Mouse (Mus musculus): ENCODE data around the gene Rhobtb1. TPM values are rescaled to one million over a fixed set of nuclear protein-coding genes. Genes with fewer than 3 reads are reported as not detected.
A peak's percentile ranks its signal among the peaks of the same experiment; 100 is the strongest.

Gene Rhobtb1
- polyA plus RNA-seq, 1 experiment from 2014 or later = 14.0 TPM

GRCm38 (mm10) chr10:69245151-69245550 lies 93.9 kb downstream of the Rhobtb1 start:
- peaks cover 13% of the 10 kb centered on the region for H3K36me3 ChIP-seq (replicated peaks)
- H3K9me3 ChIP-seq = peaks cover 3% of the 10 kb centered on the region; the same call in 1 of the 2 replicates
- 93% methylated on average over 4 of the region's 4 CpGs for WGBS
- no peak overlapping the region for H3K27ac ChIP-seq
- no peaks in the 10 kb centered on the region for H3K27me3 ChIP-seq (ENCODE audit: poor library complexity, severe bottlenecking)
- H3K4me1 ChIP-seq = no peaks in the 10 kb centered on the region
- H3K4me3 ChIP-seq = no peak overlapping the region
- no peak for DNase-seq (ENCODE audit: extremely low spot score, low spot score)

GRCm38 (mm10) chr10:69245906-69246668 lies 94.9 kb downstream of the Rhobtb1 start:
- WGBS = 94% methylated on average over 10 of the region's 10 CpGs
- H3K27ac ChIP-seq = no peak overlapping the region

DNA sequence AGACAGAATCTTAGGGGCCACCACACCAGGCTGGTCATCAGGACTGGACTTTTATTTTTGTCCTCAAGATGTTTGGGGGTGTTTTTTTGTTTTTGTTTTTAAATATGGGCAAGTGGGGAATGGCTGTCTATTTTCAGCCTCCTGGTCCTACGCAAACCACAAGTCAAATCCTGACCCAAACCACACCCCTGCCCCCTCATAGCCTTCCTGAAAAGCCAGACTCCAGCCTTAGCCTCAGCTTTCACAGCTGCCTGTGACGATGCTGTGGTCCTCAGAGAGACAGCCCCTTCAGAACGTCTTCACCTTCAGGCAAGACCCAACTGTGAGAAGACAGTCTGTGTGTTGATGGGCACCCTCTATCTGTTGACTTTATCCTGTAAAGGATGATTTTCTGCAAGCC lies 95.5 kb downstream of the Rhobtb1 start:
- H3K27ac ChIP-seq = no peak overlapping the region
- no peaks in the 10 kb centered on the region for H3K27me3 ChIP-seq (ENCODE audit: poor library complexity, severe bottlenecking)
- 82% methylated on average over 3 of the region's 3 CpGs for WGBS
- H3K9me3 ChIP-seq = peaks cover 3% of the 10 kb centered on the region; the same call in 1 of the 2 replicates
- peaks cover 20% of the 10 kb centered on the region for H3K36me3 ChIP-seq (replicated peaks)
- no peak for DNase-seq (ENCODE audit: extremely low spot score, low spot score)
- H3K4me1 ChIP-seq = no peaks in the 10 kb centered on the region
- no peak overlapping the region for H3K4me3 ChIP-seq

More at GRCm38 (mm10) chr10:69245906-69246668, 94.9 kb downstream of the Rhobtb1 start:
- no peaks in the 10 kb centered on the region for H3K4me1 ChIP-seq
- H3K27me3 ChIP-seq (ENCODE audit: poor library complexity, severe bottlenecking) = no peaks in the 10 kb centered on the region
- peaks cover 20% of the 10 kb centered on the region for H3K36me3 ChIP-seq (replicated peaks)
- H3K9me3 ChIP-seq = peaks cover 3% of the 10 kb centered on the region; the same call in 1 of the 2 replicates
- DNase-seq (ENCODE audit: extremely low spot score, low spot score) = no peak
- H3K4me3 ChIP-seq = no peak overlapping the region

GRCm38 (mm10) chr10:69247311-69248033 lies 96.2 kb downstream of the Rhobtb1 start:
- no peak overlapping the region for H3K27ac ChIP-seq
- 95% methylated on average over 7 of the region's 7 CpGs for WGBS
- no peak for DNase-seq (ENCODE audit: extremely low spot score, low spot score)
- H3K4me1 ChIP-seq = no peaks in the 10 kb centered on the region
- no peak overlapping the region for H3K4me3 ChIP-seq
- peaks cover 22% of the 10 kb centered on the region for H3K36me3 ChIP-seq (replicated peaks)
- H3K27me3 ChIP-seq (ENCODE audit: poor library complexity, severe bottlenecking) = no peaks in the 10 kb centered on the region
- peaks cover 3% of the 10 kb centered on the region; the same call in 1 of the 2 replicates for H3K9me3 ChIP-seq

DNA sequence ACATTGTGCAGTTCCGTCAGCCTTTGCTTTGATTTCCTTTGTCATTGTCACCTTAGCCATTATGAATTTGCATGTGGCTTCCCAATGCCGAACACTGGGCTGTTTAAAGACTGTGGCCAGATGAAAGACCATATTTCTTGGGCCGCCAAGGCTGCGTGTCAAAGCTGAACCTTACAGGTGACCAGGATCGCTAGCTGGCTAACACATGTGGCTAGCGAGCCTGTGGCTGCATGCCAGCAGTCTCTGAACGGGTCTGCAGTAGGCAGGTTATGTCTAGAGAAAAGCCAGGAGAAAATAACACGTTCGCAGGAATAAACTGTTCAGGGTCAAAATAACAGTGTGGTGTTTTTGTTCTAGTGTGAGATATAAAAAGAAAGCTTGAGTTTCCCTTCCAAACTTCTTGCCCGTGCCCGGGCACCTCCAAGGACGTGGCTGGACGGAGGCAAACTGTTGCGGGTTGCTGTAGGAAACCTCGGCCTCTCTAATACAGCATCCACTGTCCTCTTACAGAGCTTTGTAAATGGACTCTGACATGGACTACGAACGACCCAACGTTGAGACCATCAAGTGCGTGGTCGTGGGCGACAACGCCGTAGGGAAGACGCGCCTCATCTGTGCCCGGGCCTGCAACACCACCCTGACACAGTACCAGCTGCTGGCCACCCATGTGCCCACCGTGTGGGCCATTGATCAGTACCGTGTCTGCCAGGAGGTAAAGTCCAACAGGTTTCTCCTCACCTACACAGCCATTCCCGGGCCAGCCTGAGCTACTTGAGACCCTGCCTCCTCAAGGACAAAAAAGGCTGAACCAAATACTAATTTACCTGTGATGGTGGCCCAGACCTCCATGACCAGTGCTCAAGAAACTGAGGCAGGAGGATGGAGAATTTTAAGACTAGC lies 97.3 kb downstream of the Rhobtb1 start:
- DNase-seq (ENCODE audit: extremely low spot score, low spot score) = no peak
- Histone ChIP-seq H3K4me1 (peaks cover 10% of the 10 kb centered on the region), H3K36me3 (replicated peaks) (peaks cover 22% of the 10 kb centered on the region), H3K4me3 (no peak overlapping the region), H3K9me3 (peaks cover 3% of the 10 kb centered on the region; the same call in 1 of the 2 replicates), H3K27me3 (ENCODE audit: poor library complexity, severe bottlenecking) (no peaks in the 10 kb centered on the region), H3K27ac (no peak overlapping the region)
- 94% methylated on average over 29 of the region's 29 CpGs for WGBS

DNA sequence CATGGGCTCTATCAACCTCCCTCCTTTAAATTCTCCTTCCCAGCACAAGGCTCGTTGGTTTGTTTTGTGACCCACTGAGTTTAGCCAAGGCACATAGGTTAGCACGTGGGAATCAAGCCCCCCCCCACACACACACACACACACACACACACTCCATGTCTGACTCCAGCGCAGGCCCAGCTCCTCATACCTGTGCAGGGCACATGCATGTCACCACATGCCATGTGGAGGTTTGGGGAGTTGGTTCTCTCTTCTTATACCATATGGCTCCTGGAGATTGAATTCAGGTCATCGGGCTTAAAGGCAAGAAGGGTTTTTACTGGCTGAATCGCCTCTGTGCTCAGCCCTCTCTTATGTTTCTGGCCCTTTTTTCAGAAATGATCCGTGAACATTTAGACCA lies 100.0 kb downstream of the Rhobtb1 start:
- H3K27ac ChIP-seq = no peak overlapping the region
- H3K9me3 ChIP-seq = peaks cover 3% of the 10 kb centered on the region; the same call in 1 of the 2 replicates
- H3K4me1 ChIP-seq = peaks cover 33% of the 10 kb centered on the region
- no peaks in the 10 kb centered on the region for H3K27me3 ChIP-seq (ENCODE audit: poor library complexity, severe bottlenecking)
- WGBS = 95% methylated on average over 6 of the region's 6 CpGs
- peaks cover 22% of the 10 kb centered on the region for H3K36me3 ChIP-seq (replicated peaks)
- no peak overlapping the region for H3K4me3 ChIP-seq
- no peak for DNase-seq (ENCODE audit: extremely low spot score, low spot score)

DNA sequence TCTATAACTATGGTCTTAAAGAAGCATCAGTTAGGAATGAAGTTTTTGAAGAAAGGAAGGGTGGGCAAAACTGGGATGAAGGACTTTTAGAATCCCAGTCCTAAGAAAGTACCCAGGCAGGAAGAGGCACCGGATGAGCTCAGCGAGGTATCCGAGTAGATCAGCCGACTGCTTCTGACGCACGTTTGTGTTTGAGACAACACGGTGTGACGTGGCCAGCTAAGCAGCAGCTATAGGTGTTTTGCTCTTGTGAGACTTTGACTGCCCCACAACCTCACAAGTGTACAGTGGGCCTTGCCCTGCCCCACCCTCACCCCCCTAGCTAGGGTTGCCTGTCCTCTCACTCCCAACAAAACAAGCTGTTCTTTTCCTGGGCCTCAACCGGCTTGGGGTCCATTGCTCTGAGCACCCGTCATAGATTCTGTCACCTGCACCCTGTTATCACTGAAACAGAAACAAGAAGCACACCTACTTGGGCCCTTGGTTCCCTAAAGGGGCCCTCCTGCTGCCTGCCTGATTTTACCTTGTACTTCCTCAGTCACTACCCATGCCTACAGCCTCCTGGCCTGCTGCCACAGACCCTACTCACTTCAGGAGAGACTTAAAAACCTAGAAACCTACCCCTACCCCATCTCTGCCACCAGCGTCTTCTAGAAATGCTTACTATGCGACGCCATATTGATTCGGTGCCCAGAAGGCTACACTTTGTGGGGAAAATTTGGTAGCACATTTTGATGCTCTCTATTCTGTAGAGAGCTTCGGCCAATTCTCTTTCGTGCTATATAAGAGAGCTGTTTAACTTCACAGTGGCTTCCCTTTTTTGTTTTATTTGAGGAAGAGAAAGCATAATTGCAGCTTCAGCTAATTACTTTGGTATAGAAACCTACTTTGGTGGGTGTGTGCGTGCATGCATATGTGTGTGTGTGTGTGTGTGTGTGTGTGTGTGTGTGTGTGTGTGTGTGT lies 101.2 kb downstream of the Rhobtb1 start:
- Histone ChIP-seq H3K4me1 (peaks cover 33% of the 10 kb centered on the region), H3K4me3 (no peak overlapping the region), H3K27ac (no peak overlapping the region; the same call in 1 of the 2 replicates), H3K36me3 (replicated peaks) (peaks cover 22% of the 10 kb centered on the region), H3K9me3 (no peaks in the 10 kb centered on the region), H3K27me3 (ENCODE audit: poor library complexity, severe bottlenecking) (no peaks in the 10 kb centered on the region)
- WGBS = 93% methylated on average over 17 of the region's 17 CpGs
- no peak for DNase-seq (ENCODE audit: extremely low spot score, low spot score)

- 75% methylated on average over 5 of the region's 5 CpGs for WGBS
- no peaks in the 10 kb centered on the region for H3K27me3 ChIP-seq (ENCODE audit: poor library complexity, severe bottlenecking)
- no peak for DNase-seq (ENCODE audit: extremely low spot score, low spot score)
Observed at GRCm38 (mm10) chr10:69253075-69253685, 101.9 kb downstream of the Rhobtb1 start.

DNA sequence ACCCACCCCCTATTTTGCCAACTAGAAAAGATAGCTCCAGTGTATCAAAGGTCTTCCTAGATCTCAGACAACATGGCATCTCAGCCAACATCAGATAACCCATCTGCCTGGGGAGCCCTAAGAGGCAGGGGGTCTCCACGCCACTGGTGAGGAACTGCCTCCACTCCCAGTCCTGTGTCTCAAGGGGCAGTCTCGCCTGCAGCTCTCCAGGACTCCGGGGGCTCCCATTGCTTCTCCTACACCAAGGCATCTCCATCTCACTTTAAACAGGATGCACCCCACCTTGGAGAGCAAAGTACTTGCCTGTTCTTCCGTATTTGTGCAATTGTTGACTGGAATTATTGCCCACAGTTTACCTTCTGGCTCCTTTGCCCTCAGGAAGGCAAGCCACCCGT lies 102.4 kb downstream of the Rhobtb1 start:
- Histone ChIP-seq H3K9me3 (no peaks in the 10 kb centered on the region), H3K4me1 (peaks cover 33% of the 10 kb centered on the region), H3K36me3 (replicated peaks) (peaks cover 22% of the 10 kb centered on the region), H3K27me3 (ENCODE audit: poor library complexity, severe bottlenecking) (no peaks in the 10 kb centered on the region), H3K4me3 (no peak overlapping the region), H3K27ac (peak overlapping the region; percentile 58; the same call in 1 of the 2 replicates)
- WGBS = 78% methylated on average over 5 of the region's 5 CpGs
- DNase-seq (ENCODE audit: extremely low spot score, low spot score) = no peak

More at GRCm38 (mm10) chr10:69253075-69253685, 101.9 kb downstream of the Rhobtb1 start:
- H3K4me3 ChIP-seq = no peak overlapping the region
- 0 out of 2 replicates have a peak overlapping the region, but pooled peaks have one; percentile 58 for H3K27ac ChIP-seq
- H3K36me3 ChIP-seq (replicated peaks) = peaks cover 22% of the 10 kb centered on the region
- no peaks in the 10 kb centered on the region for H3K9me3 ChIP-seq
- H3K4me1 ChIP-seq = peaks cover 33% of the 10 kb centered on the region

DNA sequence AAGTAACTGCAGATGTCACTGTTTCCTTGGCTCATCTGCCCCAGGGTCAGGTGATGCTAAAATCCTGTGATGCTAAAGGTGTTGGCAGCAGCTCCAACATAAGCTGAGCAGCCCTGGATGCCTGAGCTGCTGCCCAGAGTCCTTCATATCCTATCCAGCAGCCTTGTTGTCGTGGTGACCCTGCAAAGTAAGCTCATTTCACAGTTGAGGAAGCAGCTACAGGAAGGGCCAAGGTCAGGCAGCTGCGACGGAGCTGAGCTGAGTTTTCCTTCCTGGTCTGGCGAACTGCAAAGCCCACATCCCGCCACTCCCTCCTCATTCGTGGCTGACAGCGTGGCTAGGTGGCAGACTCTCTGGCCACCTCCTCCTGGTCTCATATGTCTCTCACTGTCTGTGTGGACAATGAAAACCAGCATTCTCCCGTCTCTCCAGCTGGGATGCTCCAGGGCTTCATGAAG lies 103.2 kb downstream of the Rhobtb1 start:
- Histone ChIP-seq H3K27me3 (ENCODE audit: poor library complexity, severe bottlenecking) (no peaks in the 10 kb centered on the region), H3K27ac (peak overlapping the region; percentile 58), H3K4me1 (peaks cover 33% of the 10 kb centered on the region), H3K4me3 (no peak overlapping the region), H3K9me3 (no peaks in the 10 kb centered on the region), H3K36me3 (replicated peaks) (peaks cover 17% of the 10 kb centered on the region)
- WGBS = 27% methylated on average over 8 of the region's 8 CpGs
- DNase-seq (ENCODE audit: extremely low spot score, low spot score) = peak; percentile 58

DNA sequence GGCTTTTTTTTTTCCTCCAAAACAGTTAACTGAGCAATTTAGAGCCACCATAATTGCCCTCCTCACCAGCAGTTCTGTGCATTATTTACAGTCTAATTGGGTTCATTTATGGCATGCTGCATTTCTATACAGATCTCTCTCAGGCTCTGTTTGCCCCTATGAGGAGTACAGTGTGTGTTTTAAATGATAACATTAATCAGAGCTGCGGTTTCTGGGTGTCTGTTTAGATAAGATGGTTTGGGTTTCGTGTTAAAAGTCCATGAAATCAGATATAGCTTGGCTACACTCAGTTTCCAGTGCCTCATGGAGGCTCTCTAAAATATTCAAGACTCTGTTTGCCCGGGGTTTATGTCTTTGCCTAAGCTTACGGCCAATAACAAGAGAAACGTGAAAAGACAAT lies 104.4 kb downstream of the Rhobtb1 start:
- DNase-seq (ENCODE audit: extremely low spot score, low spot score) = no peak
- Histone ChIP-seq H3K27me3 (ENCODE audit: poor library complexity, severe bottlenecking) (no peaks in the 10 kb centered on the region), H3K36me3 (replicated peaks) (peaks cover 5% of the 10 kb centered on the region; the same call in 1 of the 2 replicates), H3K4me1 (peaks cover 33% of the 10 kb centered on the region), H3K27ac (no peak overlapping the region), H3K9me3 (no peaks in the 10 kb centered on the region), H3K4me3 (no peak overlapping the region)
- 87% methylated on average over 5 of the region's 5 CpGs for WGBS

All from forebrain, embryonic 10.5 days (tissue).